Comparison of ENCODE assay signal across 19 mouse cellular contexts in genomic region chr16:50002456-50002788, GRCm38 (mm10).
DNase-seq lines count a peak whose midpoint lies in the region; ATAC-seq lines count a peak whose summit lies in the region.
"Had no signal": no experiment of that assay in that cellular context is flagged by ENCODE, and none has a peak within 500 bp of the region (broad histone marks: within the 10 kb centered on the region; RNA-seq: fewer than 3 reads in every experiment).

No protein-coding gene starts in this region.

- H3K4me1 ChIP-seq in heart, embryonic 10.5 days, result no peaks in the 10 kb centered on the region
- peaks cover 4% of the 10 kb centered on the region for H3K4me1 ChIP-seq in midbrain, embryonic 16.5 days (ENCODE audit: control insufficient read depth, insufficient read depth, low read length)
- H3K4me1 ChIP-seq: embryonic facial prominence, embryonic 12.5 days had no signal

- no peaks in the 10 kb centered on the region for H3K36me3 ChIP-seq in heart, embryonic 10.5 days
- H3K36me3 ChIP-seq in midbrain, embryonic 16.5 days (ENCODE audit: control insufficient read depth, insufficient read depth, low read length), result no peaks in the 10 kb centered on the region
- H3K36me3 ChIP-seq: embryonic facial prominence, embryonic 12.5 days; forebrain, embryonic 12.5 days; heart, embryonic 12.5 days; hindbrain, embryonic 10.5 days had no signal

- 64% methylated on average over 3 of the region's 3 CpGs for WGBS in heart, embryonic 10.5 days
- 46% methylated on average over 3 of the region's 3 CpGs for WGBS in midbrain, embryonic 16.5 days

- no peak overlapping the region for H3K4me3 ChIP-seq in heart, embryonic 10.5 days
- H3K4me3 ChIP-seq in midbrain, embryonic 16.5 days (ENCODE audit: low read depth, low read length), result no peak overlapping the region
- H3K4me3 ChIP-seq: embryonic facial prominence, embryonic 12.5 days; forebrain, embryonic 12.5 days; heart, adult 2 months; heart, embryonic 12.5 days; hindbrain, embryonic 10.5 days had no signal

- H3K27me3 ChIP-seq in heart, embryonic 10.5 days (ENCODE audit: insufficient read depth, poor library complexity, severe bottlenecking), result peaks cover 52% of the 10 kb centered on the region
- H3K27me3 ChIP-seq in midbrain, embryonic 16.5 days (ENCODE audit: control insufficient read depth, insufficient read depth, low read depth, low read length), result no peaks in the 10 kb centered on the region
- H3K27me3 ChIP-seq: CH12.LX; embryonic facial prominence, embryonic 12.5 days; forebrain, embryonic 12.5 days; Patski had no signal

- H3K9me3 ChIP-seq in heart, embryonic 10.5 days, result no peaks in the 10 kb centered on the region
- no peaks in the 10 kb centered on the region for H3K9me3 ChIP-seq in midbrain, embryonic 16.5 days (replicated peaks; ENCODE audit: control insufficient read depth, low read length, poor library complexity, severe bottlenecking)
- H3K9me3 ChIP-seq: embryonic facial prominence, embryonic 12.5 days; forebrain, embryonic 12.5 days; heart, embryonic 12.5 days; hindbrain, embryonic 10.5 days had no signal

- DNase-seq in heart, embryonic 10.5 days (ENCODE audit: low spot score), result peak; percentile 30
- DNase-seq in heart, adult 18-20 months, result no peak
- no peak for DNase-seq in T-cell, adult 2 months (ENCODE audit: low spot score)
- DNase-seq: adrenal gland, adult 8-10 months; adrenal gland, postnatal 36 days; cerebellum, adult 8-10 months; cerebellum, postnatal 14 days; gastrocnemius, postnatal 36 days; heart, adult 2 months had no signal

- peak; percentile 40; the same call in 1 of the 2 replicates for ATAC-seq in common myeloid progenitor, adult 5-6 weeks (replicated peaks; ENCODE audit: low read depth, poor library complexity, severe bottlenecking)
- ATAC-seq in megakaryocyte, adult 5-6 weeks (ENCODE audit: poor library complexity, severe bottlenecking), result peak; percentile 38; the same call in 1 of the 2 replicates
- ATAC-seq in midbrain, embryonic 16.5 days, result peak; percentile 49; the same call in 1 of the 2 replicates
- ATAC-seq: inflammation-experienced regulatory T-cells, adult 6 months; Patski had no signal

- H3K4me2 ChIP-seq in midbrain, embryonic 16.5 days (ENCODE audit: low read length), result no peak overlapping the region
- H3K4me2 ChIP-seq: embryonic facial prominence, embryonic 12.5 days; forebrain, embryonic 12.5 days; heart, embryonic 12.5 days had no signal

- H3K9ac ChIP-seq in midbrain, embryonic 16.5 days (ENCODE audit: low read depth, low read length), result no peak overlapping the region
- H3K9ac ChIP-seq: embryonic facial prominence, embryonic 12.5 days; forebrain, embryonic 12.5 days; heart, embryonic 12.5 days had no signal

- no peak overlapping the region for H3K27ac ChIP-seq in heart, embryonic 10.5 days
- no peak overlapping the region for H3K27ac ChIP-seq in midbrain, embryonic 16.5 days (ENCODE audit: low read length)
- H3K27ac ChIP-seq: embryonic facial prominence, embryonic 12.5 days; forebrain, embryonic 12.5 days; heart, adult 2 months; hindbrain, embryonic 10.5 days had no signal
